Mouse (Mus musculus) kidney, embryonic 14.5 days (tissue): ENCODE measurements around the gene Cd300lg. TPM values are rescaled to one million over a fixed set of nuclear protein-coding genes. Genes with fewer than 3 reads are reported as not detected.

Experiments used
- ATAC-seq: fragments of 200-750 bp; cut with Nextera tagmentation; 2 replicates; pipeline ENCODE4 v1.8.0; 2017; ENCODE audit warnings: moderate number of reproducible peaks, mild to moderate bottlenecking, moderate TSS enrichment, moderate library complexity; ENCODE audit not compliant: low FRiP score, low TSS enrichment
- H3K27ac ChIP-seq: fragments of 300-500 bp; sonication (generic); 2 replicates; pipeline ENCODE4 v1.5.1; 2014; ENCODE audit warnings: low read depth, mild to moderate bottlenecking, low read length, moderate library complexity, mixed read lengths
- H3K27me3 ChIP-seq: fragments of 300-500 bp; sonication (generic); 2 replicates; pipeline ENCODE4 v1.6.1; 2014; ENCODE audit warnings: mild to moderate bottlenecking, low read length; ENCODE audit not compliant: control insufficient read depth, insufficient read depth
- H3K36me3 ChIP-seq: fragments of 300-500 bp; sonication (generic); 2 replicates; pipeline ENCODE4 v1.6.1; 2014; ENCODE audit warnings: low read length, mixed read lengths; ENCODE audit not compliant: control insufficient read depth, insufficient read depth
- H3K4me1 ChIP-seq: fragments of 300-500 bp; sonication (generic); 2 replicates; pipeline ENCODE4 v1.6.1; 2014; ENCODE audit warnings: low read length, mixed read lengths; ENCODE audit not compliant: control insufficient read depth, insufficient read depth
- H3K4me2 ChIP-seq: fragments of 300-500 bp; sonication (generic); replicated peaks from 2 replicates; pipeline ENCODE4 v1.6.1; 2014; ENCODE audit warnings: low read depth, mild to moderate bottlenecking, low read length
- H3K4me3 ChIP-seq: fragments of 300-500 bp; sonication (generic); 2 replicates; pipeline ENCODE4 v1.5.1; 2014; ENCODE audit warnings: mild to moderate bottlenecking, low read length
- H3K9ac ChIP-seq: fragments of 300-500 bp; sonication (generic); 2 replicates; pipeline ENCODE4 v1.6.1; 2014; ENCODE audit warnings: low read depth, mild to moderate bottlenecking, low read length, moderate library complexity
- H3K9me3 ChIP-seq: fragments of 300-500 bp; sonication (generic); 2 replicates; pipeline ENCODE4 v1.6.1; 2016; ENCODE audit warnings: low read length; ENCODE audit not compliant: control insufficient read depth
- WGBS: fragments of 180-500 bp; shearing (Covaris S2); extraction: QIAGEN DNeasy Blood & Tissue Kit; methylation state at CpG from one replicate; pipeline ENCODE4 v1.1.7; 2014; 5-methylcytosine and 5-hydroxymethylcytosine counted together
- polyA plus RNA-seq: library from polyadenylated mRNA; unstranded; fragments of >200 nt; fragmentation: Nextera tagmentation; extraction: Ambion mirVana; gene quantifications from 2 replicates; pipeline ENCODE4 v1.2.1, GENCODE M21; 2014

The Cd300lg gene
- 0.38 and 0.43 TPM in 2 replicates for polyA plus RNA-seq

- no peak within 1 kb of the TSS for H3K9ac ChIP-seq
- 58% methylated on average over 5 of the region's 5 CpGs for WGBS
- H3K4me2 ChIP-seq, result no peak within 1 kb of the TSS
- no peak within 1 kb of the TSS for H3K27ac ChIP-seq
- no peaks in the 10 kb centered on the region; the same call in 1 of the 2 replicates for H3K27me3 ChIP-seq
- peaks cover 13% of the 10 kb centered on the region for H3K9me3 ChIP-seq
- no peak for ATAC-seq
- H3K4me1 ChIP-seq, result peaks cover 5% of the 10 kb centered on the region; the same call in 1 of the 2 replicates
- H3K4me3 ChIP-seq, result no peak within 1 kb of the TSS
- no peaks in the 10 kb centered on the region for H3K36me3 ChIP-seq
These were observed at the start of gene Cd300lg for GRCm38 (mm10) chr11:102041350-102041949. Gene Cd300lg (plus strand): TSS chr11:102041509.

GRCm38 (mm10) chr11:101991813-101992212, 49.5 kb upstream of the Cd300lg start:
- H3K9ac ChIP-seq, result no peak overlapping the region
- 77% methylated on average over 3 of the region's 3 CpGs for WGBS
- H3K27ac ChIP-seq, result no peak overlapping the region
- H3K4me2 ChIP-seq, result no peak overlapping the region
- H3K36me3 ChIP-seq, result no peaks in the 10 kb centered on the region
- ATAC-seq, result no peak
- no peaks in the 10 kb centered on the region for H3K4me1 ChIP-seq
- no peaks in the 10 kb centered on the region for H3K9me3 ChIP-seq
- H3K27me3 ChIP-seq, result peaks cover 7% of the 10 kb centered on the region; the same call in 1 of the 2 replicates
- H3K4me3 ChIP-seq, result no peak overlapping the region

GRCm38 (mm10) chr11:101992411-101992810, 48.9 kb upstream of the Cd300lg start:
- H3K4me3 ChIP-seq, result no peak overlapping the region
- no peak overlapping the region for H3K27ac ChIP-seq
- H3K9me3 ChIP-seq, result no peaks in the 10 kb centered on the region
- no peak for ATAC-seq
- H3K36me3 ChIP-seq, result no peaks in the 10 kb centered on the region
- peaks cover 3% of the 10 kb centered on the region; the same call in 1 of the 2 replicates for H3K27me3 ChIP-seq
- no peak overlapping the region for H3K4me2 ChIP-seq
- no peak overlapping the region for H3K9ac ChIP-seq
- 85% methylated on average over 7 of the region's 7 CpGs for WGBS
- no peaks in the 10 kb centered on the region for H3K4me1 ChIP-seq

- Histone ChIP-seq H3K4me1 (no peaks in the 10 kb centered on the region), H3K27me3 (peaks cover 3% of the 10 kb centered on the region; the same call in 1 of the 2 replicates), H3K9me3 (no peaks in the 10 kb centered on the region), H3K36me3 (no peaks in the 10 kb centered on the region), H3K4me2 (no peak overlapping the region), H3K27ac (no peak overlapping the region), H3K4me3 (no peak overlapping the region), H3K9ac (no peak overlapping the region)
- no peak for ATAC-seq
- 71% methylated on average over 8 of the region's 8 CpGs for WGBS
These were observed 47.2 kb upstream of the Cd300lg start for GRCm38 (mm10) chr11:101994100-101994499.

DNA sequence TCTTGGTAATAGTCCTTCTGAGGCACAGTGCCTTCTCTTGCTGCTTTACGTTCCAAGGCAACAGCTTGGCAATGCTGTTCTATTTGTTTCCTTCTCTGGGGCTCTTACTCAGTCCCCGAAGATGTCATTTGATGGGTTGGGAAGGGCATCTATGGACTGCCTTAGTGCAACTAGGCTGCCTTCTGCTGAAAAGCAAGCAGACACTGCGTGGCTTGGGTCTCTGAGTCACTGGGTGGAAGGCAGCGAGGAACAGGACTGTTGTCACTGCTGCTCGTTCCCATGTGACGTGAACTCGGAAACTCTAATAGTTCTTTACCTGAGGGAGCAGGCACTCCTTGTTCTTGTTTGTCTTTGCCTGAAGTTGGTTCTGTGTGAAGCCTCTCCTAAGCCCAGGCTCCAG, 45.4 kb upstream of the Cd300lg start:
- no peak overlapping the region for H3K9ac ChIP-seq
- no peaks in the 10 kb centered on the region for H3K9me3 ChIP-seq
- no peaks in the 10 kb centered on the region; the same call in 1 of the 2 replicates for H3K27me3 ChIP-seq
- no peak overlapping the region for H3K4me2 ChIP-seq
- H3K4me1 ChIP-seq, result no peaks in the 10 kb centered on the region
- no peak for ATAC-seq
- H3K36me3 ChIP-seq, result no peaks in the 10 kb centered on the region
- H3K4me3 ChIP-seq, result no peak overlapping the region
- H3K27ac ChIP-seq, result no peak overlapping the region
- 91% methylated on average over 7 of the region's 7 CpGs for WGBS

- ATAC-seq, result no peak
- WGBS, result 42% methylated on average over 5 of the region's 5 CpGs
These were observed 43.1 kb upstream of the Cd300lg start for GRCm38 (mm10) chr11:101998258-101998657.

DNA sequence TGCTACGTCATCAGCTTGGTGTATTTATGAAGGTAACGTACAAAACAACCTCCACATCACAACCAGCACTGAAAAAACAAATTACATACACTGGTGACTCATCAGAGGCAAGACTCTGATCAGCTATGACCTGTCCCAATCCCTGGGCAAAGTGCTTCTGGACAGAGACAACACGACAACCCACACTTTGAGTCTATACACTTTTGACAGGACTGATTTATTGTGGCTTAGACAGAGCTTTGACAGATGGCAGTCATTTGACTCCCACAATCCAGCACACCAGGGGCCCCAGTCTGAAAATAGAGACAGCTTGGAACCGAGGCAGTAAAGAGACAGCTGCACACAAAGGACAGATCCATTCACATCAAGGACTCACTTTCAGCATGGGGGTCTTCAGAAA, 41.8 kb upstream of the Cd300lg start:
- H3K36me3 ChIP-seq, result no peaks in the 10 kb centered on the region
- H3K27me3 ChIP-seq, result no peaks in the 10 kb centered on the region
- no peak overlapping the region for H3K4me3 ChIP-seq
- 51% methylated on average over 4 of the region's 4 CpGs for WGBS
- no peak overlapping the region for H3K9ac ChIP-seq
- no peaks in the 10 kb centered on the region; the same call in 1 of the 2 replicates for H3K9me3 ChIP-seq
- no peaks in the 10 kb centered on the region for H3K4me1 ChIP-seq
- no peak overlapping the region for H3K27ac ChIP-seq
- H3K4me2 ChIP-seq, result no peak overlapping the region
- no peak for ATAC-seq

More at GRCm38 (mm10) chr11:101998258-101998657, 43.1 kb upstream of the Cd300lg start:
- H3K27me3 ChIP-seq, result no peaks in the 10 kb centered on the region
- no peak overlapping the region for H3K4me2 ChIP-seq
- H3K27ac ChIP-seq, result no peak overlapping the region
- no peak overlapping the region for H3K9ac ChIP-seq
- H3K4me3 ChIP-seq, result no peak overlapping the region
- no peaks in the 10 kb centered on the region for H3K9me3 ChIP-seq
- no peaks in the 10 kb centered on the region for H3K36me3 ChIP-seq
- H3K4me1 ChIP-seq, result no peaks in the 10 kb centered on the region

DNA sequence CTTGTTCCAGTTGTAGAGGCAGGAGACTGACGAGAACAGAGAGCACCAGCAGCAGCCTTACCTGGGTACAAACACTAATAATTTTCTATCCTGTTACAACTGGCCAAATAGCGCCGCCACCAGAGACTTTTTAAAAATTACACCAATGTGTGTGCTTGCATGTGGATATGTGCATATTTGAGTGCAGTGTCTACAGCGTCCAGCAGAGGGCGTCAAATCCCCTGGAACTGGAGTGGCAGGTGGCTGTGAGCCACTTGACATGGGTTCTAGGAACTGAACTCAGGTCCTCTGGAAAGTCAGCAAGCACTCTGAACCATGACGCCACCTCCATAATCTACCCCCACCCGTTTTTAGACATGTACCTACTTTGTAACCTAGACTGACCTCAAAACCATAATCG, 37.1 kb upstream of the Cd300lg start:
- Histone ChIP-seq H3K9me3 (no peaks in the 10 kb centered on the region; the same call in 1 of the 2 replicates), H3K27me3 (no peaks in the 10 kb centered on the region), H3K27ac (no peak overlapping the region), H3K4me2 (no peak overlapping the region), H3K4me1 (no peaks in the 10 kb centered on the region), H3K36me3 (peaks cover 8% of the 10 kb centered on the region; the same call in 1 of the 2 replicates), H3K4me3 (no peak overlapping the region), H3K9ac (no peak overlapping the region)
- ATAC-seq, result no peak
- 94% methylated on average over 8 of the region's 8 CpGs for WGBS

- WGBS, result 83% methylated on average over 9 of the region's 9 CpGs
- Histone ChIP-seq H3K27ac (no peak overlapping the region), H3K4me2 (no peak overlapping the region), H3K4me1 (no peaks in the 10 kb centered on the region), H3K4me3 (no peak overlapping the region), H3K9me3 (no peaks in the 10 kb centered on the region; the same call in 1 of the 2 replicates), H3K36me3 (peaks cover 8% of the 10 kb centered on the region; the same call in 1 of the 2 replicates), H3K27me3 (no peaks in the 10 kb centered on the region), H3K9ac (no peak overlapping the region)
- ATAC-seq, result no peak
These were observed 35.0 kb upstream of the Cd300lg start for GRCm38 (mm10) chr11:102006271-102006670.
